Mouse (Mus musculus): ENCODE results near the gene Mybpc1.
"Not testable (repeated sequence)": the region's sequence is repeated elsewhere in the genome, so short reads cannot be mapped to it uniquely, and the experiment has no call there.

The Mybpc1 gene

GRCm38 (mm10) chr10:88550225-88550624 is 54.7 kb downstream of the Mybpc1 start:
- no peak for DNase-seq

DNA sequence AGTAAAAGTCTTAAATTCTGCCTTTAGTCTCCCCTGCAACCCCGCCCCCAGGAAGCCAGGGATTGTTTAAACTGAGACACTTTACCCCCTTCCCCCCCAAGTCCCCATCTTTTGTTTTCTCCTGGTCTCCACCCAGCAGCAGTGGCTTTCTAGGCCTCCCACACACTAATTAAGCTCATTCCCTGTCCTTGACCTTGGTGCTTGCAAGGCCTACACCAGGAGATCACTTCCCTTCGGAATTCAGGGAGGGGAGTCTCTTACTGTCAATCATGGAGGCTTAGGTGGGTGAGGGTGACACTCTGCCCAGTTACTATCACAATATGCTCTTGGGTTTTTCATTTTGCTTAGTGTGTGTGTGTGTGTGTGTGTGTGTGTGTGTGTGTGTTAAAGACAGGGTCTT is 57.3 kb downstream of the Mybpc1 start:
- DNase-seq, result no peak

GRCm38 (mm10) chr10:88530631-88531030 is 74.3 kb downstream of the Mybpc1 start:
- no peak for DNase-seq

DNA sequence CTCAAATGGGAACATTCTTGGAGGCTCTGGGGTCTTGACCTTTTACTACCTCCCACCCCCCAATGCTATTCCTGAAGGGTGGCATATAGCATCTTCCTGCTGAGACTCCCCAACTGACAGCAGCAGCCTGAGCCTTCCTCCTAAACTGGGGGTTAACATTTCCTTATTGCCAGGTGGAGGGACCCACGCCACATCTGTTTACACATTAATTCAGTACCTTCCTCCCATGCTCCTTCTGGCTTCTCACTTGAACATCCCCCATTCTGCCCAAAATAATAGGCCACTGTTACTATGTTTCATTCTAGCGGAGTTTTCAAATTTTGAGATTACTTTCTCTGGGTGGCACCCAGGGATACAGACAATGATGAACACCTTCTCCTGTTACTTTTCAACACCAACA is 80.9 kb downstream of the Mybpc1 start:
- no peak for DNase-seq

DNA sequence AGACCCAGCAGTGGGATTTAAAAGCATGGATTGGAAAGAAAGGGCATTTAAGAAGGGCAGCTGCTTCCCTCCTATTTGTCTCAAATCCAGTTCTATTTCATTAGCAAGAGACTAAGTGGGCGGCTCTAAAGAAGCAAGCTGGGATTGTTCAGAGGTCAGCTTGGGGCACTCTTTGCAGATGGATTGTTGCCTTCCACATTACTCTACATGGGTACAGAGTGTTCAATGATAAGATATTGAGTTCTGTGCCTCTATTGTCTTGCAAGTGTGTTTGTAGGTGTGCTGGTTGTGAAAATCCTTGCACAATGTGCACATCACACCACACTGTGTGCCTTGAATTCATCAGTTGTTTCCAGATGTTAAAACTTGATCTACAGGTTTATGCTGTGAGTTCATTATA is 81.7 kb downstream of the Mybpc1 start:
- DNase-seq, result no peak

DNA sequence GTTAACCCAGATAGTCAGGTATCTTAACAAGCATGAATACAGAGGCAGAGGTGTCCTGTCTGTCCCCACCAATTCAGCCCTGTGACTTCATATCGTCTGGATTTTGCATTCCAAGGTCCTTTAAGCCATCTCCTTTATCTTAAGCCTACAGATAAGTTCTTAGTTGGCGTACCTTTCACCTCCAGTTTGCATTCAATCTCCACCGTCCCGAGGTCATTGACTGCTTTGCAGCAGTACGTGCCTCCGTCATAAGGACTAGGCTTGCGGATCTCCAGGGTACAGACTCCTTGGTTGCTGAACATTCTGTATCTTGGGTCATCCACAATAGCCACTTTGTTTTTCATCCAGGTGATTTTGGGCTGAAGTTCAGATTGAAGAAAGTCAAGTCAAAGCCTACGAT is 82.2 kb downstream of the Mybpc1 start:
- no peak for DNase-seq

DNA sequence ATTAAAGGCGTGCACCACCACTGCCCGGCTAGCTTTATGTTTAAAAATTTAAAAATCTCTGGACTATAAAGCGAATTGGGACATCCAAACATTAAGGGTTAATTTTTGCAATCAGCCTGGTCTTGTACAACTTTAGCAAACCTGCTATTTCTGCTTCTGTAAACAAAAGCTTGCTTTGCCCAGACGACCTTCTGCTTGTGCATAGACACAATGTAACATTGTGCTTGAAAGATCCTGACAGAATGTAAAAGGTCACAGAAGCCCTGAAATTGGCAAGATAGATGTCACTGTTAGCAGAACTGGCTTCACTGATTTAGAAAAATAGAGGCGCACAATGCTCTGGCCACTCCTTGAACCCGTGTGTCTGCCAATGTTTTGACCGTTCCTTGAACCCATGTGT is 89.9 kb downstream of the Mybpc1 start:
- DNase-seq, result not testable (repeated sequence)

DNA sequence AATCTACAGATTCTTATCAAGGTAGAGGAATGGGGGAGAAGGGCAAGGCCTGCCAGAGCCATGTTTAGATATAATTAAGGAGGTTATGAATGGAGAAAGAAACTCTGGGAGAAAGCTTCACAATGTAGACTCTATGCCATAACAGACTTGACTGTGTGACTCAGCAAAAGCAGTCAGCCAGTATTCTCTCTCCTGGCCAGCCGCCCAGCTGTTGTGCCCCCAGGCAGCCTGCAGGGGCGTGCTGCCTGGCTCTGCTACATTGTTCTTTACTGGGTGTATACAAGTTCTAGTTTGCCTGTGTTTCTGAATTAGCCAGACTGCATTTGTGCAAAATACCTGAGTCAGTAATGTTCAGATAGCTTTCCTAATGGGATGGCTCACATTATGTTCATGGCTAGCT is 90.5 kb downstream of the Mybpc1 start:
- DNase-seq, result peak; percentile 62 to 71

DNA sequence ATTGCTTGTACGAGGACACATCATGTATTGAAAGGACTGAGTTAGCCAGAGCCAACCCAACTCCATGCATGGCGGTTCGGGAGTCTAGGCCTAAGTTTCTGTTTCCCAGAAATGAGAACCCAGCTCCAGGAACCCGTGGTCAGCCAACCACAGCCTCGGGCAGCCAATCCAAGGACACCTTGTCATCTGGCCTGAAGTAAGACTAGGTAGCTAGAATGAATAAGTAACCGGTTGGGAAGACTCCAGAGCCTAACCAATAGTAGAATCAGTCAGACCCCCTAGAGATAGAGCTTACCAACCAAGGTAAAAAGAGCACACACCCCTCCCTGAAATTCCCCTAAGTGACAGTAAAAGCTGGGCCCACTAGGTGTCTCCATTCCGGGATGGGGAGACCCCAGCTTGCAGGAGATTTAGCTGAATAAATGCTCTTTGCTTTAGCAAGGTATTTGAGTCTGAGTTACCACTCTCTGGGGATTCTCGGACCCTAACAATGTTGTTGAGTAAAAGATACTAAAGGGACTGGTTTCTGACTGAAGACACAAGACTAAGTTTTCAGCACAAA is 91.3 kb downstream of the Mybpc1 start:
- DNase-seq, result peak; percentile 20 to 25

DNA sequence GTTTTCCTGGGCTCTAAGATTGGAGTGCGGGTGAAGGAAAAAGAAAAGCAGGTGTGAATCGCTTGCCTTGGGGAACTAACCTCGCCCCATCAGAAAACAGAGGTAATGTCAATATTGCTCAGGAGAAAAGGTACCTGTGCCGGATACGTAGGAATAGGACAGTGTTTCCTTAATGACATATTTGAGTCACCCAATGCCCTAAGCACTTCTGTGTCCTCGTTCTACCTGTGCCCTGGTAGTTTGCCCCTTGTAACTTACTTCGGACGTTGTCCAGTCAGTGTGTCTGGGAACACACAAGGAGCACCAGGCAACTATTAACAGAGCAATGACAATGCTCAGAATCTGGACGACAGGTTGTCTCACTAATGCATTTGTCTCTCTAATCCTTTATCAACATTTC is 93.6 kb downstream of the Mybpc1 start:
- DNase-seq, result no peak

DNA sequence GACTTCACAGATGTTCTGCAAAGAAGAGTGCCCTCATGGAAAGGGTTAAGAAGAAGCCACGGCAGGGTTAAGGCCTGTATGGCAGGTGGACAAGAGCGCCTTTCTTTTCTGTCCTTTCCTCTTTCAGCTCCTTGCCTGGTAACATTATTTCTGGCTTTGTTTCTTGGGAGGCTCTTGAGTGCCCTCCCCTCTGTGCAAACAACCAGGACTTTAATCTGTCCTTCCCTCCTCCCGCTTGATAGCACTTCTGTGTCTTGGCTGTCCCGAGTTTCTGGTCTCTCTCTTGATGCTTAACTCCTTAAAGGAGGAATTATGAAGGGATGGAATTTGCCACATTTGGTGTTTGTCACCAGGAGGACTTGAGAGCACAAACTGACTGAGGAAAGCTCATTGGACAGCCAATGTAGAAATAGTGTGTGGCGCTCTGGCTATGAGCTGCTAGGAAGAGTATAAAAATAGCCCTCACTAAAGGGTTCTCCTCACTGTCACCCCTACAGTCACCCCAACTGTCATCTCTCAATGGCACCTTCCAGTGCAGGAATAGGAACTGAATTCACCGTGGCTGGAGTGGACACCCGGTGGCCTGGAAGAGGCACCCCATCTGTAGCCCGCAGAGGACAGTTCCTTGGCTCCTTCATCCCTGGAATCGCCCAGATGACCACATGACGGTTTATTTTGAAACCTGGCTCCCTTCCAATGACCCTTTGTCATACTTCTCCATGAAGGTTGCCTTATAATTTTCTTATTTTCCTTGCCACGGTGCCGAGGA is 94.3 kb downstream of the Mybpc1 start:
- peak; percentile 52 to 72 for DNase-seq

DNA sequence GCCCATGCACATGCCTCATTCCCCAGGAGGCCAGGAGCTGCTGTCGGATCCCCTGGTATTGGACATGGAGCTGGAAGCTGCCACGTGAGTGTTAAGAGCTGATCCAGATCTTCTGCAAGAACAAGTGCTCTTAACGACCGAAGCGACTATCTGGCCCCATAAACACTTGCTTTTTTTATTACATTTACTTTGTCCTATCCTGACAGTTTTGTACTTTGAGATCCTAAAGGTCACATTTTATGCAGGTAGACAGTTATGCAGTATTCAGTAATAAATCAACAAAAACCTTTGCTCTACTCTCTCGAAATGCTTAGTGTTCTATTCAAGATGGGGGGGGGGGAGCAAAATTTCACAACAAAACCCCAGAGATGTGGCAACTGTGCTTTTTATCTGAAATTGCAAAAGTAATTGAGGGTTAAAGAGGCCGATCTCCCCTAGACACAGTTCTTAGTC is 97.2 kb downstream of the Mybpc1 start:
- DNase-seq, result no peak

GRCm38 (mm10) chr10:88505256-88505655 is 99.7 kb downstream of the Mybpc1 start:
- DNase-seq, result no peak

GRCm38 (mm10) chr10:88504481-88504880 is 100.5 kb downstream of the Mybpc1 start:
- peak; percentile 41 to 69 for DNase-seq

DNA sequence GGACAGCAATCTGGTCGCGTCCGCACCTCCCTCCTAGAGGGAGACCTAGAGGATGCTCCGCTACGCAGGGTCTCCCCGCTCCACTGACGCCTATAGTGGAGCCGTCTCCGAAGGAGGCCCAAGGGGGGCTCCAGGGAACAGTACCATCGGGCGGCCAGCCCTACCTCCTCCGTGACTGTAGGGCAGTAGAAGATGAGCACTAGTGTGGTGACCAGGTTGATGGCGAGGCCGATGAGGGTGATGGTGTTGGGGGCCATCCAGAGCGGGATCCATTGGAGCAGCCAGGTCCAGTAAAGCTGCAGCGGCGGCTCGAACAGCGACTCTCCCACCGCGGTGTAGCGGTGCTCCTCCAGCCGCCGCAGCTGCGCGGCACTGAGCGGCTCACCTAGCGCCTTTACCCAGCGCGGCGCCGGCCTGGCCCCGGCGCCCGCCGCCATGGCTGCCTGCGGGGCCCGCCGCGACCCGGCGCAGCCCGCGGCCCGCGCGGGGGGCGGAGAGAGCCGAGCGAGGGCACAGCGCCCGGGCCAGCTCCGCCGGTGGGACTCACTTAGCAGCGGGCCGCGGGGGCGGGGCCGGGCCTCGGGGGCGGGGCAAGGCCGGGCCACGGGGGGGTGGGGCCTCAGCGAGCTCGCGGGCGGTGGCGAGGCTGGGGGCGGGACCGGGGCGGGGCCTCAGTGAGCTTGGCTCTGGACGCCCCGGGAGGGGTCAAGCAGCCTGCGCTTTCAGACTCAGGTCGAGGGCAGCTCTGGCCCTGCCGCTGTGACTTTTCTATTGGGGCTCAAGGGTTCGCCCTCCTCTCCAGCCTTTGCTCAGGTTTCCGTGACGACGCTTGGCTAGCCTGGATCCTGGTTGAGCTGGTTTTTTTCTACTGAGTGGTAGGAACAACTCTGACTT is 101.3 kb downstream of the Mybpc1 start, which contains the start of gene Chpt1:
TSS of gene Chpt1 (minus strand) at position 653 of the 894 bp plus-strand sequence.
- DNase-seq, result peak; percentile 87 to 89

- no peak for DNase-seq
Measured at GRCm38 (mm10) chr10:88502919-88503318, 102.0 kb downstream of the Mybpc1 start.

DNA sequence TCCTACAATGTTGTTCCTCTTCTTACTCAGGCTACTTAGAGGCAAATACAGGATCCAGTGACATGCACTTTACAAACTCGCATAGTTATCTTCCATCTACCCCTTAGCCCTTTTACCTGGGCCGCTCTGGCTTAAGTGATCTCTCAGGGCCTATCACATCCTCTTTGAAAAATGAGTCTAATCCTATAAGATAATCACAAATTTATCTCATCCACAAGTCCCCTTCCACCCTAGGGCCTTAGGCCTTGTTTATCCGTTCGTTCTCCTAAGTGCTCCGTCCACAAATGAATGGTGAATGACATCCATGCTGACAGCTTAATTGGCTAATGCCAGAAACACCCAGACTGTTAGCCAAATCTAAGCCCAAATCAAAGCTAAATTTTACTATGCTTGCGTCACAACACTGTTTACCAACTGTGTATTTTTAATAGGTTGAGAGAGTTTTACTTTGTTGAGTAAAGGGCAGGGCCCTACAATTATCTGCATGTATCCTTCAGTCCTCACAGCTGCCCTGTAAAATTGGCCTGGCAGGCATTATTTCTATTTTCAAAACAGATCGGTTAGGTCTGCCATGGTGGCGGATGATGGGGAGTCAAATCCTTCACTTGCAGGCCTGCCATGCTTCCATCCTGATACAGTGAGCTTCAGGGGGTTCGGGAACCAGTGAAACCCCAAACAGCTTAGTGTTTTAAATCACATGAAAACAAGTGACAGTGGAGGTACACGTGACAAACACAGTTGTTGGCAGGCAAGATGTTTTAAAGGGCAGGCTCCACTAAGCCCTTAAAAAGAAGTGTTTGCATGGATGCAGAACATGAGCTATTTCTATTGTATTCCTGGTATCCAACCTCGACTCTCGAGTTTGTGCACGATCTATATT is 102.8 kb downstream of the Mybpc1 start:
- peak in 1 of 2 experiments; percentile 33 for DNase-seq

DNA sequence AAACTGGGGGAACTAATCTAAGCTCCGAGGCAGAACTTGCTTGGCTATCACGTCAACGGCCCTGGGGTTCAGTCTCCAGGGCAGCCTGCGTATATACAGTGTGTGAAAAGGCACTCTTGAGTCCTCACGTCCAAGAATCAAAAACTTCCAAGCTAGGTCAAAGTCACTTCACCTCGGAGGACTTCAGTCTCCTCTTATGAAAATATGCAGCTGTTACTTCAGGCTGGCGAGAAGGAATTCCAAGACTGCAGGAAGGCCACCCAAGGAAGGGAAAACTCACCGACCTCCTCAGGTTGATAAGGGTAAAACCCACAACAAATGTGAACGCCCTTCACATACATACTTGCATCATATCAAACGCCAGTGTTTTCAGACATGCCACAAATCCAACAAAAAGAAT is 103.6 kb downstream of the Mybpc1 start:
- peak in 1 of 2 experiments; percentile 45 for DNase-seq

DNA sequence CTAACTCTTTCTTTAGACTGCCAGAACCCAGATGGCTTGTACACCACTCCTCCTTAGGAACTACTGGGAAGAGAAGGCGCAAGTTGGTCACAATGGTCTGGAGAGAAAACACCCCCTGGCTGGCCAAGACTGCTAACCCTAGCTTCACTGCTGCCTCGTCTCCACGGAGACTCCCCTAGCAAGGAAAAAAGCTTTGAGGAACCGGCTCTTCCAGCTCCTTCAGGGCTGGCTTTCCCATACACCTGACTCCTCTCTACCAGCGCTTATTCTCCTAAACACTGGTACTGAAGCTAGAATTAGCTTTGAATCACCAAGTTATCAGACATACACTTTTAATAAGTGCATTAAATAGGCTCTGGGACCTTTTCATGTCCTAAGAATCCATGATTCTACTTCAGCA is 105.0 kb downstream of the Mybpc1 start:
- DNase-seq, result peak; percentile 36 to 63

- no peak for DNase-seq
Measured at GRCm38 (mm10) chr10:88496864-88497564, 107.9 kb downstream of the Mybpc1 start.

DNA sequence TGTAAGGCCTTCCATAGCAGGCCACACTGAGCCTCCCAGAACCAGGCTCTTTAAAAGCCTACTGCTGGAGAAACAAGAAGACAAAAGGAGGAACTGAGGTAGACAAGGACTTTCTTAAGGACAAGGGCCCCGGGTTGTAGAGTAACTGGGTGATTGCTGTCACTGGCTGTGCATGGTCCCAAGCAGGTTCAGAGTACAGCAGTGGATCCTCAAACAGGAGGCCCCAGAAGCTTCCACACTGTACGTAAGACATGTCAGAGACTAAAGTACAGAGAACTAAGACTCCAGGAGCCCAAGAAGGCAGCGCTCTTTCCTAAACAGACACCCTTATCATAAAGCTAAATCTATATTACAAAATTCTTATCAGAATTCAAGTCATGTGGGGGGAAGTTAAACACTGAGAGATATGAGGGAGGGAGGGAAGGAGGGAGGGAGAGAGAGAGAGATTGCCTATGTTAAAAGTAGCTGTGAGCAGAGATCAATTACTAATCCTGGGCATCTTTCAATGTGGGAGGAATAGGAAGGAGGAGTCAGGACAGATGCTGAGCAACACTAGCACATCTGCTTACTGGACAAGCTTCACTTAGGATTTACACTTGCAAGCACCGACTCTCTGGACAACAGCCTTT is 109.9 kb downstream of the Mybpc1 start:
- DNase-seq, result no peak

All from lung, adult 18-20 months (tissue).